Mouse (Mus musculus) spleen, adult 2 months (tissue): ENCODE data around the gene Tmem121. TPM values are rescaled to one million over a fixed set of nuclear protein-coding genes. Genes with fewer than 3 reads are reported as not detected.
A peak's percentile ranks its signal among the peaks of the same experiment; 100 is the strongest.

ENCODE experiments used
- DNase-seq, 2 experiments: peaks; one replicate each; pipeline versions ENCODE4 v3.0.0 to v3.0.0-alpha.2; 2012 to 2021; ENCODE audit warnings: low spot score in 2 of 2, low read depth in 1 of 2
- H3K27ac ChIP-seq: fragments of 200-500 bp; 2 replicates; pipeline ENCODE4 v1.5.1; 2012; ENCODE audit warnings: low read length, inconsistent platforms; ENCODE audit not compliant: insufficient read depth
- H3K27me3 ChIP-seq: fragments of 200-500 bp; 2 replicates; pipeline ENCODE4 v1.6.1; 2012; ENCODE audit warnings: mild to moderate bottlenecking, moderate library complexity, low read length, inconsistent platforms; ENCODE audit not compliant: control insufficient read depth, insufficient read depth
- H3K36me3 ChIP-seq: fragments of 200-500 bp; 2 replicates; pipeline ENCODE4 v1.6.1; 2012; ENCODE audit warnings: mild to moderate bottlenecking, low read length, inconsistent platforms; ENCODE audit not compliant: control insufficient read depth, insufficient read depth
- H3K4me1 ChIP-seq: fragments of 200-500 bp; 2 replicates; pipeline ENCODE4 v1.6.1; 2011; ENCODE audit warnings: inconsistent platforms; ENCODE audit not compliant: control insufficient read depth, insufficient read depth, insufficient read length
- H3K4me3 ChIP-seq: fragments of 200-500 bp; 2 replicates; pipeline ENCODE4 v1.5.1; 2011; ENCODE audit warnings: mild to moderate bottlenecking, inconsistent platforms; ENCODE audit not compliant: insufficient read depth, insufficient read length; ENCODE audit errors: extremely low read depth
- CTCF ChIP-seq: fragments of 200-500 bp; IDR thresholded peaks from 2 replicates; pipeline ENCODE4 v1.5.1; 2011; ENCODE audit warnings: mild to moderate bottlenecking, inconsistent platforms; ENCODE audit not compliant: insufficient read depth, insufficient read length, insufficient replicate concordance; ENCODE audit errors: extremely low read depth
- POLR2A ChIP-seq: fragments of 200-500 bp; IDR thresholded peaks from 2 replicates; pipeline ENCODE4 v1.6.1; 2011; ENCODE audit warnings: low read depth, low read length, inconsistent platforms
- WGBS: fragments of 180-500 bp; shearing (Covaris S2); methylation state at CpG from one replicate; pipeline ENCODE4 v1.1.7; 2018; 5-methylcytosine and 5-hydroxymethylcytosine counted together
- polyA plus RNA-seq: library from polyadenylated mRNA; depleted of rRNA; stranded (reverse); fragments of >200 nt; gene quantifications from 2 replicates; pipeline ENCODE4 v1.2.3, GENCODE M21; 2012

Gene Tmem121
- polyA plus RNA-seq, 1 experiment, result 1.7 TPM

DNA sequence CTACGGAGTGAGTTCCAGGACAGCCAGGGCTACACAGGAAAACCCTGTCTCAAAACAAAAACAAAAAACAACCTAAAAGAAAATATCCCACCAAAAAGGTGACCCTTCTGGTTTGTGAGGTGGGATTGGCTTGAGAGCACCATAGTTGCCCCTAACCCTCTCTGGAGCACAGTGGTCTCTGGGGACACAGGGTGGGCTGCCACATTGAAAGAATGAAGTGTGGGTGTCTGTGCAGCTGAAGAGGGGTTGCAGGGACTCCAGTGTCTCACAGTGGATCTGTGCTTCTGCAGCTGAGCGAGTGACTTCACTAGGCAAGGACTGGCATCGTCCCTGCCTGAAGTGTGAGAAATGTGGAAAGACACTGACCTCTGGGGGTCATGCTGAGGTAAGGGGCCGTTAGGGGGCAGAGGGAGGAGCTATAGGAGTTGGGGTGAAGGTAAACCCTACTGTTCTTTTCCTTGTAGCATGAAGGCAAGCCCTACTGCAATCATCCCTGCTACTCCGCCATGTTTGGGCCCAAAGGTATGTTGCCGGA lies 32.7 kb upstream of the Tmem121 start:
- Histone ChIP-seq H3K36me3 (peaks cover 2% of the 10 kb centered on the region; the same call in 1 of the 2 replicates), H3K27me3 (no peaks in the 10 kb centered on the region), H3K4me1 (peaks cover 42% of the 10 kb centered on the region; the same call in 1 of the 2 replicates), H3K4me3 (peak overlapping the region; percentile 60), H3K27ac (peak overlapping the region; percentile 10; the same call in 1 of the 2 replicates)
- no peak for DNase-seq
- no peak for TF ChIP-seq CTCF
- no peak for TF ChIP-seq POLR2A
- WGBS, result 63% methylated on average over 6 of the region's 6 CpGs

DNA sequence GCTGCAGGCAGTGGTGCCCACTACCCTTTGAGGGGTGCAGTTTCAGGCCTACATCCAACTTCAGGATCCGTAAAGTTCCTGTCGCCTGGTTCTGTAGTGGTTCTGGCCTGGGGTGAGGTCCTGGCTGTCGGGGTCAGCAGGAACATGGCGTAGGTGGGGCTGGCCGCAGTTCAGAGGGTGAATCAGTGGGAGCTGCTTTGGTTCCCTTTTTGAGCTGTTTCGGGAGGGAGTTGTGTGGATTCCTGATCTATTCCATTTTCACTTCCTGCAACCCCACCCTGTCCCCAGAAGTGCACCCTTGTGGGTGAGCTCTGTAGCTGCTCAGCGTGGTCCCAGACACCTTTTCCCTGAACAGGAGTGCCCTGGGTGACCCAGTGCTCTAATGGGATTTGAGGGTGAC lies 31.8 kb upstream of the Tmem121 start:
- DNase-seq, result no peak
- no peaks in the 10 kb centered on the region for H3K27me3 ChIP-seq
- WGBS, result 78% methylated on average over 7 of the region's 7 CpGs
- H3K36me3 ChIP-seq, result peaks cover 2% of the 10 kb centered on the region; the same call in 1 of the 2 replicates
- H3K4me1 ChIP-seq, result peaks cover 35% of the 10 kb centered on the region; the same call in 1 of the 2 replicates
- 0 out of 2 replicates have a peak overlapping the region, but pooled peaks have one; percentile 29 for H3K27ac ChIP-seq
- TF ChIP-seq CTCF, result no peak
- TF ChIP-seq POLR2A, result no peak
- no peak overlapping the region for H3K4me3 ChIP-seq

DNA sequence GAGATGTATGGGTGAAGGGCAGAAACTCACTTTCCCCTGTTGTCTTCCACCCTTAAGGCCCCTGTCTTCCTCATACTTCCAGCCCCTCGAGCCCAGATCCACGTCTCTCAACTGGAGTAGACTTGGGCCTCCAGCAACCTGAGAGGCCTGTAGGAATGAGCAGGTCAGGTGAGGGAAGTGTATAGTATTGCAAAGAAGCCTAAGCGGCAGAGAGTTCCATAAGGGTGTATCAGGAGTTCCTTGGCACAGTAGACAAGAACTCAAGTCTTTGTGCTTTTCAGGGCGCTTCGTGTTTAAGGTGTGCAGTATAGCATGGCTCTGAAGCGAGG lies 31.0 kb upstream of the Tmem121 start:
- H3K4me1 ChIP-seq, result peaks cover 29% of the 10 kb centered on the region; the same call in 1 of the 2 replicates

DNA sequence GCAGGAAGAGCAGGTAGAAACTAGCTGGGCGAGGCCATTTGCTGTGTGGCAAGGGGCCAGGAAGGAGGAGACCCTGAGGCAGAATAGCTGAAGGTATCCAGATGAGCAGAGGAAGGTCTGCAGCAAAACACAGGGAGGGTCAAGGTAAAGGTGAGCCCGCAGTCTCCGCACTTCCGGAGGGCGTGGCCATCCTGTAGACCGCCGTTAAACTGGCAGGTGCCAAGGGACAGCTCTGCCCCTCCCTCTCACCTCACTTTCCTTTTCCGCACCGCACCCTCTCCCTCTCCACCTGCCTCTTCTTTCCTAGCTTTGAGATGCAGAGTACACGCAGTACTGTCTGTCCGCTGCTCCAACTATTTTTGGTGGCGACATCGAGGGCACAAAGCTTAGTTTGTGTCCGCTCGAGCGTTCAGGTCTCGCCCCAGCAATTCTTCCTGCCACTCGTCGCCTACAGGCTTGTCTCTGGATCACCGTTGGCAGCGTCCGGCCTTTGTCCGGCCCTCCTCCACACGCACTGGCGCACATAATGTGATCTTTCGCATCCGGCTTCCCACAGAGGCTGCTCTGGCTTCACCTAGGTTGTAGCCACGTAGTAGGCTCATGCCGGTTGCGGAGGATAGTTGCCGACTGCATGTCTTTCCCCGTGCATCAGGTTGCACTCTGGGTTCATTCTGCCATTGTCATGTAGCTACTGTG lies 30.5 kb upstream of the Tmem121 start:
- TF ChIP-seq CTCF (no peak), POLR2A (peak; percentile 22; the same call in 1 of the 2 replicates)
- Histone ChIP-seq H3K4me1 (peaks cover 26% of the 10 kb centered on the region; the same call in 1 of the 2 replicates), H3K4me3 (peak overlapping the region; percentile 54), H3K27ac (peak overlapping the region; percentile 91), H3K27me3 (no peaks in the 10 kb centered on the region), H3K36me3 (peaks cover 2% of the 10 kb centered on the region; the same call in 1 of the 2 replicates)
- peak in 1 of 2 experiments; percentile 66 for DNase-seq
- WGBS, result 2% methylated on average over 32 of the region's 32 CpGs

More for the DNA sequence above, 31.0 kb upstream of the Tmem121 start:
- Histone ChIP-seq H3K27ac (peak overlapping the region; percentile 91), H3K4me3 (peak overlapping the region; percentile 54; the same call in 1 of the 2 replicates), H3K36me3 (peaks cover 2% of the 10 kb centered on the region; the same call in 1 of the 2 replicates), H3K27me3 (no peaks in the 10 kb centered on the region)
- WGBS, result 54% methylated on average over 6 of the region's 6 CpGs
- no peak for DNase-seq
- TF ChIP-seq POLR2A (no peak), CTCF (no peak)

DNA sequence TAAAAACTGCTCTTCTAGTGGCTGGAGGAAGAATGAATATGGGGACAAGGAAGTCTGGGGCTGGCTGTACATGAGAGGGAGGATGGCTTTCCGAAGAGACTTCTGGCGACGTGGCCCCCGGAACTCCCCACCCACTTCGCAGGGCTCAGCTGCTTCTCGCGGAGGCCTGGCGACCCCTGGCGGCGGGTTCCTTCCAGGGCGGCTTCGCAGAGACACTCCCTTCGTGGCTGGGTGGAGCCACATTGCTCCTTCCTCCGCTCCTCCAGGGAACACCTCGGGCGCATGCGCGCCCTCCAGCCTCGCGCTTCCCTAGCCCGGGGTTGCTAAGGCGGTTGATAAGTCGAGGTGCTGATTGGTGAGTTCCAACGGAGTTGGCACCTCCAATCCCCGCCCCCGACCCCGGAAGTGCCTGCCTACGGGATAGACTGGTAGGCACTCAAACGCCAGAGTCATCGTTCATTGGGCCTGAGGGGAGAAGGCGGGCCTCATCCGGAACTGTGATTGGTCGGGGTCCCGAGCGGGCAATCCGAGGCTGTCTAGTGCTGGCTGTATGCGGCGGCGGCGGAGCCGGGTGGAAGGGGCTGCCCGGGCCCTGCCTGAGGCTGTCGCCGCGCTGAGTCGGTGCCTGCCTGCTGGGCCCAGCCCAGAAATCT lies 29.7 kb upstream of the Tmem121 start, which contains the start of gene Tedc1:
Gene Tedc1 (plus strand): TSS at position 535 of the 653 bp plus-strand sequence.
- Histone ChIP-seq H3K27me3 (no peaks in the 10 kb centered on the region), H3K27ac (peak within 1 kb of the TSS; percentile 91), H3K4me1 (peaks cover 19% of the 10 kb centered on the region; the same call in 1 of the 2 replicates), H3K36me3 (peaks cover 2% of the 10 kb centered on the region; the same call in 1 of the 2 replicates), H3K4me3 (peak within 1 kb of the TSS; percentile 68)
- under 1% methylated on average over 46 of the region's 46 CpGs for WGBS
- no peak; the same call in 1 of the 2 replicates for TF ChIP-seq POLR2A
- TF ChIP-seq CTCF, result peak; percentile 99
- DNase-seq, result peak; percentile 99 to 100

DNA sequence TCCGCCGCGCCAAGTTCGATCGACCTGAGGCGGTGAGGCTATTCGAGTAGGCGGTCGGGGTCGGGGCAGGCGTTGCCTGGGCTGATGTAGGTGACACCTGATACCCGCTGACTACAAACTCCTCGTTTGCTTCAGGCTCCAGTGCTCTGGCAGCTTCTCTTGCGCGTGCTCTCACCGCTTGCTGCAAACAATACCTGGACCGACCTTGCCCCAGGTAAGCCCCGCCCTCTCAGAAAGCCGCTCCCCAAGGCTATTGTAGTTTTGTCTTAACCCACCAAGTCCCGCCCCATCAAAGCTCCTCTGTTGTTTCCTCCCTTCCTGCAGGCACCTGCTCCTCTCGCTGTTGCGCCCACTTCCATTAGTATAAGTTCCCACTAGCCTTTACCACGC lies 29.2 kb upstream of the Tmem121 start:
- under 1% methylated on average over 23 of the region's 23 CpGs for WGBS
- 0 out of 2 replicates have a peak overlapping the region, but pooled peaks have one; percentile 31 for H3K27ac ChIP-seq
- DNase-seq, result no peak
- H3K4me1 ChIP-seq, result peaks cover 14% of the 10 kb centered on the region; the same call in 1 of the 2 replicates
- no peaks in the 10 kb centered on the region for H3K27me3 ChIP-seq
- peaks cover 2% of the 10 kb centered on the region; the same call in 1 of the 2 replicates for H3K36me3 ChIP-seq
- no peak for TF ChIP-seq CTCF
- TF ChIP-seq POLR2A, result no peak
- peak overlapping the region; percentile 68 for H3K4me3 ChIP-seq
